Mouse (Mus musculus) frontal cortex, postnatal 25 days (tissue): ENCODE data around the gene Cdyl.

ENCODE experiments used
- DNase-seq, 2 experiments: peaks; one replicate each; pipeline ENCODE4 v3.0.0; 2022; ENCODE audit warnings: low spot score in 2 of 2

The Cdyl gene

GRCm38 (mm10) chr13:35689560-35689959 is 29.9 kb downstream of the Cdyl start:
- no peak for DNase-seq

- no peak for DNase-seq
Measured at GRCm38 (mm10) chr13:35717658-35718057, 58.0 kb downstream of the Cdyl start.

GRCm38 (mm10) chr13:35719581-35719980 is 59.9 kb downstream of the Cdyl start:
- DNase-seq, result no peak

- DNase-seq, result no peak
Measured at GRCm38 (mm10) chr13:35723073-35723472, 63.4 kb downstream of the Cdyl start.

GRCm38 (mm10) chr13:35726025-35726424 is 66.4 kb downstream of the Cdyl start:
- no peak for DNase-seq

- no peak for DNase-seq
Measured at GRCm38 (mm10) chr13:35732131-35732530, 72.5 kb downstream of the Cdyl start.

GRCm38 (mm10) chr13:35732891-35733596 is 73.4 kb downstream of the Cdyl start:
- no peak for DNase-seq

- DNase-seq, result no peak
Measured at GRCm38 (mm10) chr13:35737565-35737964, 77.9 kb downstream of the Cdyl start.

GRCm38 (mm10) chr13:35738210-35738609 is 78.6 kb downstream of the Cdyl start:
- no peak for DNase-seq

- no peak for DNase-seq
Measured at GRCm38 (mm10) chr13:35739473-35739872, 79.8 kb downstream of the Cdyl start.

GRCm38 (mm10) chr13:35740301-35741039 is 80.8 kb downstream of the Cdyl start:
- DNase-seq, result peak; percentile 8 to 12

- DNase-seq, result peak; percentile 62 to 67
Measured at GRCm38 (mm10) chr13:35741040-35741619, 81.5 kb downstream of the Cdyl start.

- DNase-seq, result peak; percentile 23 to 24
Measured at GRCm38 (mm10) chr13:35741620-35742421, 82.2 kb downstream of the Cdyl start.

GRCm38 (mm10) chr13:35742696-35743095 is 83.1 kb downstream of the Cdyl start:
- DNase-seq, result no peak

- DNase-seq, result no peak
Measured at GRCm38 (mm10) chr13:35743196-35743595, 83.6 kb downstream of the Cdyl start.

- DNase-seq, result no peak
Measured at GRCm38 (mm10) chr13:35749194-35749593, 89.6 kb downstream of the Cdyl start.

GRCm38 (mm10) chr13:35749680-35750079 is 90.0 kb downstream of the Cdyl start:
- DNase-seq, result no peak

- DNase-seq, result no peak
Measured at GRCm38 (mm10) chr13:35752046-35752445, 92.4 kb downstream of the Cdyl start.

GRCm38 (mm10) chr13:35755002-35755401 is 95.4 kb downstream of the Cdyl start:
- DNase-seq, result no peak

GRCm38 (mm10) chr13:35755655-35756283 is 96.1 kb downstream of the Cdyl start:
- DNase-seq, result no peak
